Mouse (Mus musculus): ENCODE data around the gene Scn5a.
A peak's percentile ranks its signal among the peaks of the same experiment; 100 is the strongest.

DNA sequence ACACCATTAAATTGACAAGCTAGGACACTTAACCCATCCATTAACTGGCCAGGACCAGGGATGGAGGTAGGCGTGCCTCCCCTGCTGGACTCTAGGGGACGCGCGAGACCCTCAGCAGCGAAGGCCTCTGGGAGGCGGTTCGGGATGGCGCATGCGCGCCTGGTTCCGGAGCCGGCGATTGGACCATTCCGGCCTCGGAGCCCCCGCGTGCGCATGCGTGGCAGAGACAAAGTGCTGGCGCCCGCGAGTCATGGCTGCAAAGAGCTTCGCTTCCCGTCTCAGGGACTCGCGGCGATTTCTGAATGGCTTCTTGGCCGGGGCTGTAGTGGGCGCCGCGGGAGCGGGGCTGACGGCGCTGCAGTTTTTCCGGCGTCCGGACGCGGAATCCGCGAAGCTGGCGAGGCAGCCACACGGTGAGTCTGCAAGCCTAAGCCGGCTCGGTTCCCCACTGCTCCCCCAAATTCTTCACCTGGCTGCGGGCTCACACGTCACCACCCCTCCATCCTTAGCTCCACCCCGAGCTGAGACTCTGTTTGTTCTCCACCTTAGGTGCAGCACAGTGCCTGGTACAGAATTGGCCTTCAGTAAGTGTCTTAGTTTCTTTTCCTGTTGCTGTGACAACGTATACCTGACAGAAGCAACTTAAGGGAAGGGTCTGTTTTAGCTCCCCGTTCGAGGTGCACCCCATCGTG is 133.9 kb downstream of the Scn5a start, which contains the start of gene Exog:
- TF ChIP-seq POLR2A (IDR thresholded peaks at IDR 0.05; ENCODE audit: insufficient read depth, low read length) (peak; percentile 72), CTCF (IDR thresholded peaks at IDR 0.05; ENCODE audit: low read depth, low read length) (peak; percentile 87)
